Comparison of ENCODE assay signal across 9 mouse cellular contexts in genomic region chr11:106673727-106674611, GRCm38 (mm10).
DNase-seq lines count a peak whose midpoint lies in the region; ATAC-seq and TF ChIP-seq lines count a peak whose summit lies in the region.
"Had no signal": no experiment of that assay in that cellular context is flagged by ENCODE, and none has a peak within 500 bp of the region (broad histone marks: within the 10 kb centered on the region; RNA-seq: fewer than 3 reads in every experiment).

No protein-coding gene starts in this region.

- no peak overlapping the region for H3K4me3 ChIP-seq in kidney, adult 2 months (ENCODE audit: insufficient read depth, low read depth, low read length)
- no peak overlapping the region for H3K4me3 ChIP-seq in embryonic facial prominence, embryonic 12.5 days
- H3K4me3 ChIP-seq in kidney, postnatal 0 days (replicated peaks; ENCODE audit: low read depth, low read length) = no peak overlapping the region

- peaks cover 12% of the 10 kb centered on the region for H3K4me1 ChIP-seq in kidney, adult 2 months (ENCODE audit: control insufficient read depth, insufficient read depth, low read length)
- H3K4me1 ChIP-seq in embryonic facial prominence, embryonic 12.5 days = peaks cover 23% of the 10 kb centered on the region
- H3K4me1 ChIP-seq in kidney, postnatal 0 days (replicated peaks; ENCODE audit: insufficient read depth, low read length) = peaks cover 13% of the 10 kb centered on the region; the same call in 1 of the 2 replicates

- ATAC-seq in embryonic facial prominence, embryonic 12.5 days (ENCODE audit: insufficient number of reproducible peaks, insufficient read depth, low FRiP score, low TSS enrichment) = 0 out of 2 replicates have a peak, but pooled peaks have one; percentile 23
- ATAC-seq in kidney, postnatal 0 days (replicated peaks; ENCODE audit: low FRiP score, low read depth) = 0 out of 2 replicates have a peak, but pooled peaks have one; percentile 4

- TF ChIP-seq POLR2A in kidney, adult 2 months (IDR thresholded peaks at IDR 0.05; ENCODE audit: low read depth, low read length) = no peak

- H3K9ac ChIP-seq in embryonic facial prominence, embryonic 12.5 days = no peak overlapping the region; the same call in 1 of the 2 replicates
- no peak overlapping the region for H3K9ac ChIP-seq in kidney, postnatal 0 days (ENCODE audit: low read depth, low read length)

- no peak for TF ChIP-seq CTCF in kidney, adult 2 months (conservative IDR thresholded peaks at IDR 0.05; ENCODE audit: insufficient read depth, insufficient read length, low read depth, low read length)
- no peak for TF ChIP-seq CTCF in kidney, postnatal 0 days (IDR thresholded peaks at IDR 0.05; ENCODE audit: low read depth)

- no peaks in the 10 kb centered on the region for H3K9me3 ChIP-seq in embryonic facial prominence, embryonic 12.5 days
- H3K9me3 ChIP-seq in kidney, postnatal 0 days (replicated peaks; ENCODE audit: low read length) = no peaks in the 10 kb centered on the region
- H3K9me3 ChIP-seq: G1E had no signal

- no peaks in the 10 kb centered on the region for H3K27me3 ChIP-seq in kidney, adult 2 months (replicated peaks; ENCODE audit: control insufficient read depth, insufficient read depth, low read length)
- H3K27me3 ChIP-seq in embryonic facial prominence, embryonic 12.5 days = no peaks in the 10 kb centered on the region
- H3K27me3 ChIP-seq in kidney, postnatal 0 days (ENCODE audit: insufficient read depth, low read length) = no peaks in the 10 kb centered on the region

- WGBS in kidney, adult 2 months = 64% methylated on average over 8 of the region's 8 CpGs
- WGBS in embryonic facial prominence, embryonic 12.5 days = 69% methylated on average over 8 of the region's 8 CpGs
- WGBS in kidney, postnatal 0 days = 60% methylated on average over 8 of the region's 8 CpGs

- DNase-seq in kidney, adult 2 months = peak; percentile 22
- DNase-seq in kidney, adult 18-20 months = no peak
- DNase-seq in kidney, postnatal 0 days (ENCODE audit: low spot score) = no peak
- DNase-seq in naive thymus-derived CD4-positive, alpha-beta T cell, adult 2 months (ENCODE audit: low read depth) = peak; percentile 71
- no peak for DNase-seq in c-Kit-positive CD71-positive TER-119-positive erythroid progenitor cells, embryonic 14.5 days (ENCODE audit: low spot score)
- DNase-seq in layer of hippocampus, postnatal 10 days (ENCODE audit: low spot score in 2 of 2) = no peak
- no peak for DNase-seq in cerebellum, adult 11-12 months

- no peaks in the 10 kb centered on the region for H3K36me3 ChIP-seq in kidney, adult 2 months (ENCODE audit: control insufficient read depth, insufficient read depth, low read length)
- H3K36me3 ChIP-seq in embryonic facial prominence, embryonic 12.5 days = no peaks in the 10 kb centered on the region
- H3K36me3 ChIP-seq in kidney, postnatal 0 days (ENCODE audit: insufficient read depth, low read length) = no peaks in the 10 kb centered on the region
- H3K36me3 ChIP-seq: G1E had no signal

- H3K4me2 ChIP-seq in embryonic facial prominence, embryonic 12.5 days (replicated peaks) = peak overlapping the region; percentile 25
- H3K4me2 ChIP-seq in kidney, postnatal 0 days (ENCODE audit: low read length) = peak overlapping the region; percentile 38; the same call in 1 of the 2 replicates

- peak overlapping the region; percentile 4; the same call in 1 of the 2 replicates for H3K27ac ChIP-seq in kidney, adult 2 months (ENCODE audit: insufficient read depth, low read depth, low read length)
- peak overlapping the region; percentile 63 for H3K27ac ChIP-seq in embryonic facial prominence, embryonic 12.5 days
- peak overlapping the region; percentile 81; the same call in 1 of the 2 replicates for H3K27ac ChIP-seq in kidney, postnatal 0 days

Comparison
In these comparisons a context has a peak if more than half of its experiments do, and no peak if none do; other contexts are left out.
1. DNase-seq: peak in kidney, adult 2 months (single experiment) and naive thymus-derived CD4-positive, alpha-beta T cell, adult 2 months (single experiment); none in kidney, adult 18-20 months (single experiment), kidney, postnatal 0 days (single experiment), c-Kit-positive CD71-positive TER-119-positive erythroid progenitor cells, embryonic 14.5 days (single experiment), layer of hippocampus, postnatal 10 days (0 of 2) and cerebellum, adult 11-12 months (single experiment).
2. H3K27ac ChIP-seq: peak in every context shown above with its lines; median percentile 81 in kidney, postnatal 0 days; 63 in embryonic facial prominence, embryonic 12.5 days; 4 in kidney, adult 2 months.